Mouse (Mus musculus) MEL (cell line): Measurements from ENCODE around the gene 4933407L21Rik.

ENCODE experiments used
- CHD2 ChIP-seq: IDR thresholded peaks from 2 replicates; pipeline ENCODE4 v1.6.1; 2011; ENCODE audit warnings: low read length, improper control_type of control experiment
- CTCF ChIP-seq, 3 experiments: IDR thresholded peaks in 2 of 3; conservative IDR thresholded peaks in 1 of 3; 2 replicates each; pipeline ENCODE4 v1.5.1; 2011 to 2012; ENCODE audit warnings: low read length in 3 of 3, low read depth in 2 of 3, mild to moderate bottlenecking in 2 of 3, improper control_type of control experiment in 1 of 3, inconsistent platforms in 1 of 3, mixed read lengths in 1 of 3, moderate library complexity in 1 of 3; ENCODE audit not compliant: control insufficient read depth in 1 of 3, insufficient read depth in 1 of 3, poor library complexity in 1 of 3, severe bottlenecking in 1 of 3
- EP300 ChIP-seq, 2 experiments: IDR thresholded peaks; 2 replicates each; pipeline ENCODE4 v1.6.1; 2011; ENCODE audit warnings: improper control_type of control experiment in 2 of 2, low read length in 2 of 2, low read depth in 1 of 2, mild to moderate bottlenecking in 1 of 2
- HCFC1 ChIP-seq: IDR thresholded peaks from 2 replicates; pipeline ENCODE4 v1.6.1; 2012; ENCODE audit warnings: low read depth, mild to moderate bottlenecking, inconsistent platforms, low read length, improper control_type of control experiment, moderate library complexity
- KAT2A ChIP-seq: conservative IDR thresholded peaks from 2 replicates; pipeline ENCODE4 v1.6.1; 2012; ENCODE audit warnings: low read depth, low read length, improper control_type of control experiment, inconsistent platforms
- MAFK ChIP-seq: IDR thresholded peaks from 2 replicates; pipeline ENCODE4 v1.6.1; 2011; ENCODE audit warnings: low read depth, mild to moderate bottlenecking, low read length, improper control_type of control experiment, borderline replicate concordance
- POLR2A ChIP-seq, 2 experiments: IDR thresholded peaks; 2 replicates each; pipeline ENCODE4 v1.6.1; 2011 to 2012; ENCODE audit warnings: low read length in 2 of 2, mild to moderate bottlenecking in 2 of 2, control low read depth in 1 of 2, improper control_type of control experiment in 1 of 2, low read depth in 1 of 2, moderate library complexity in 1 of 2; ENCODE audit not compliant: control insufficient read depth in 1 of 2, insufficient read depth in 1 of 2, poor library complexity in 1 of 2
- POLR2AphosphoS5 ChIP-seq: IDR thresholded peaks from 2 replicates; pipeline ENCODE4 v1.6.1; 2012; ENCODE audit warnings: low read depth, borderline replicate concordance, mild to moderate bottlenecking, inconsistent platforms, low read length, moderate library complexity, mixed read lengths
- RCOR1 ChIP-seq: IDR thresholded peaks from 2 replicates; pipeline ENCODE4 v1.6.1; 2012; ENCODE audit warnings: low read depth, mild to moderate bottlenecking, inconsistent platforms, low read length, improper control_type of control experiment
- USF1 ChIP-seq: IDR thresholded peaks from 2 replicates; pipeline ENCODE4 v1.6.1; 2014; ENCODE audit warnings: low read depth, mild to moderate bottlenecking, inconsistent platforms, low read length, improper control_type of control experiment, moderate library complexity

DNA sequence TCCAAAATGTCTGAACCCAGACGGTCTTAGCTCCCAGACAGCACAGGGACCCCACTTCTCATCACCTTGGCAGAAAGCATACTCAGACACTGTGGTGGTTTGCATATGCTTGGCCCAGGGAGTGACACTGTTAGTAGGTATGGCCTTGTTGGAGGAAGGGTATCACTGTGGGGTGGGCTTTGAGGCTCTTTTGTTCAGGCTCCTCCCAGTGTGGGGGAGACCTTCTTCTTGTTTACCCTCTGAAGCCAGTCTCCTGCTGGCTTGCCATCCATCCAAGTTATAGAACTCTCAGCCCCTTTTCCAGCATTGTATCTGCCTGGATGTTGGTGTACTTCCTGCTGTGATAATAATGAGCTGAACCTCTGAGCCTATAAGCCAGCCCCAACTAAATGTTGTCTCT is 40.8 kb downstream of the 4933407L21Rik start:
- TF ChIP-seq EP300 (IDR thresholded peaks at IDR 0.05; ENCODE audit: low read depth in 1 of 2, low read length in 2 of 2) = no peak
- TF ChIP-seq POLR2AphosphoS5 = no peak
- no peak for TF ChIP-seq CTCF (IDR thresholded peaks at IDR 0.05 in 2 of 3, conservative IDR thresholded peaks at IDR 0.05 in 1 of 3; ENCODE audit: control insufficient read depth in 1 of 3, insufficient read depth in 1 of 3, low read depth in 2 of 3, low read length in 3 of 3, poor library complexity in 1 of 3, severe bottlenecking in 1 of 3)
- TF ChIP-seq POLR2A (IDR thresholded peaks at IDR 0.05; ENCODE audit: control insufficient read depth in 1 of 2, insufficient read depth in 1 of 2, low read depth in 1 of 2, low read length in 2 of 2, poor library complexity in 1 of 2) = no peak
- TF ChIP-seq MAFK = no peak
- TF ChIP-seq USF1 = no peak
- TF ChIP-seq CHD2 = no peak
- no peak for TF ChIP-seq HCFC1
- TF ChIP-seq RCOR1 = no peak
- TF ChIP-seq KAT2A = no peak
